Mouse (Mus musculus): ENCODE data around the gene Rbck1. TPM values are rescaled to one million over a fixed set of nuclear protein-coding genes. Genes with fewer than 3 reads are reported as not detected.
"Not testable (repeated sequence)": the region's sequence is repeated elsewhere in the genome, so short reads cannot be mapped to it uniquely, and the experiment has no call there.

Rbck1 gene
- polyA plus RNA-seq, 1 experiment from 2014 or later = 29.7 TPM

GRCm38 (mm10) chr2:152302862-152303261 is 29.6 kb downstream of the Rbck1 start:
- H3K36me3 ChIP-seq (ENCODE audit: inconsistent target) = peaks cover 62% of the 10 kb centered on the region
- H3K27ac ChIP-seq = no peak overlapping the region
- 90% methylated on average over 1 of the region's 2 CpGs for WGBS (ENCODE audit: missing documents)
- no peak overlapping the region for H3K4me3 ChIP-seq (ENCODE audit: inconsistent target)
- H3K79me2 ChIP-seq (ENCODE audit: inconsistent target) = peaks cover 72% of the 10 kb centered on the region

DNA sequence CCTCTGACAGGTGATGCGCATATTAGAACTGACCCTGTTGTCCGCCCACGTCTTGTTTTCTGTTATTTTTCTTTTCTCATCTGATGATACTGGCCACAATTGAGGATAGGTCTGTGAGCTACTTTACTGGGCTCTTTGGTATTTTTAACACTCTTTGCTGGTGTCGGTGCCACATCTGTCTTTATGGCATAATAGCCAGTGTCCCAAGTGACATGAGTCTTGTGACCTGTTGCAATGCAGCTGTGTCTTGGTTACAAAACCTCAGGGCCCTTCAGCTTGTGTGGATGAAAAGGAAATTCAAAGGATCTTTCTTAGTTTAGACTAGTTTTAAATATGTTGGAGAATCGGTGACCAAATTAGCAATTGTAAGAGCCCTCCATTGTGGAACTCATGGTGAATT is 37.9 kb downstream of the Rbck1 start:
- Histone ChIP-seq H3K36me3 (ENCODE audit: inconsistent target) (no peaks in the 10 kb centered on the region), H3K4me3 (ENCODE audit: inconsistent target) (peak overlapping the region; percentile 53), H3K79me2 (ENCODE audit: inconsistent target) (peaks cover 55% of the 10 kb centered on the region), H3K27ac (peak overlapping the region; percentile 46)
- 26% methylated on average over 5 of the region's 5 CpGs for WGBS (ENCODE audit: missing documents)

GRCm38 (mm10) chr2:152293727-152294475 is 38.6 kb downstream of the Rbck1 start, which contains the start of gene Tbc1d20:
Gene Tbc1d20, plus strand, starts transcription at chr2:152293828.
- WGBS (ENCODE audit: missing documents) = under 1% methylated on average over 57 of the region's 70 CpGs
- peak within 1 kb of the TSS; percentile 46 for H3K27ac ChIP-seq
- H3K36me3 ChIP-seq (ENCODE audit: inconsistent target) = no peaks in the 10 kb centered on the region
- peak within 1 kb of the TSS; percentile 53 for H3K4me3 ChIP-seq (ENCODE audit: inconsistent target)
- peaks cover 49% of the 10 kb centered on the region for H3K79me2 ChIP-seq (ENCODE audit: inconsistent target)

GRCm38 (mm10) chr2:152293179-152293726 is 39.2 kb downstream of the Rbck1 start:
- Histone ChIP-seq H3K36me3 (ENCODE audit: inconsistent target) (no peaks in the 10 kb centered on the region), H3K4me3 (ENCODE audit: inconsistent target) (peak overlapping the region; percentile 51), H3K27ac (no peak overlapping the region), H3K79me2 (ENCODE audit: inconsistent target) (peaks cover 42% of the 10 kb centered on the region)
- 2% methylated on average over 15 of the region's 15 CpGs for WGBS (ENCODE audit: missing documents)

GRCm38 (mm10) chr2:152292475-152292874 is 40.0 kb downstream of the Rbck1 start:
- Histone ChIP-seq H3K27ac (no peak overlapping the region), H3K79me2 (ENCODE audit: inconsistent target) (peaks cover 35% of the 10 kb centered on the region), H3K4me3 (ENCODE audit: inconsistent target) (no peak overlapping the region), H3K36me3 (ENCODE audit: inconsistent target) (no peaks in the 10 kb centered on the region)
- WGBS (ENCODE audit: missing documents) = 90% methylated on average over 2 of the region's 2 CpGs

DNA sequence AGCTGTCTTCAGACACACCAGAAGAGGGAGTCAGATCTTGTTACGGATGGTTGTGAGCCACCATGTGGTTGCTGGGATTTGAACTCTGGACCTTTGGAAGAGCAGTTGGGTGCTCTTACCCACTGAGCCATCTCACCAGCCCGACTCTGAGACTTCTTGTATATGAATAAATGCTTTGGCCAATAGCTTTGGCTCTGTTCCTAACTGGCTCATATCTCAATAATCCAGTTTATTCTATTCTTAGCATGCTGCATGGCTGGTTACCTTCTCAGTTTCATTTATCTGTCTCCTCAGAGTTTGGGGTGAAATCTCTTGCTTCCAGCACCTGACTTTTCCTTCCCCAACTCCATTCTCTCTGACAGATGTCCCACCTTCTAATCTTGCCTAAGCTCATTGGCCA is 42.8 kb downstream of the Rbck1 start:
- WGBS (ENCODE audit: missing documents) = 100% methylated on average over 1 of the region's 2 CpGs
- not testable (repeated sequence) for H3K27ac ChIP-seq; H3K36me3 ChIP-seq (ENCODE audit: inconsistent target); H3K79me2 ChIP-seq (ENCODE audit: inconsistent target); H3K4me3 ChIP-seq (ENCODE audit: inconsistent target)

GRCm38 (mm10) chr2:152288046-152288445 is 44.4 kb downstream of the Rbck1 start:
- Histone ChIP-seq H3K79me2 (ENCODE audit: inconsistent target) (no peaks in the 10 kb centered on the region), H3K27ac (no peak overlapping the region), H3K4me3 (ENCODE audit: inconsistent target) (no peak overlapping the region), H3K36me3 (ENCODE audit: inconsistent target) (0 out of 2 replicates have a peak, but pooled peaks cover 5% of the 10 kb centered on the region)
- whole genome bisulfite sequencing (ENCODE audit: missing documents) = 82% methylated on average over 8 of the region's 8 CpGs

DNA sequence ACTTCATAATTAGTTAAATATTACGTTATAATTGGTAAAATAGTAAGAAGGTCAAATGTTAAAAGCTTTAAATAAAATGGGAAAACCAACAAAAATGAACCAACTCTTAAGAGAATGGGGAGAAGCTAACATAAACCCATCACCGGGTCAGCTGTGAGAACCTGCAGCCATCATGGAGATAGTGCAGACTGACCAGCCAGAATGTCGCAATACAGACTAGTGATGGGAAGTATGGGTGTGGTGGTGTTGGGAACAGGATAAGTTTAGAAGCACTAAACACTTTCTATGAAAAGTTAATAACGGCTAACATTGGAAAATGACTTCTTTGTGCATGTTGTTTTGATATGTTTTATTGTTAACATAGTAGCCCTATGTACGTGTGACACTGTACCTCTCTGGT is 44.9 kb downstream of the Rbck1 start:
- H3K27ac ChIP-seq = no peak overlapping the region
- 86% methylated on average over 5 of the region's 5 CpGs for WGBS (ENCODE audit: missing documents)
- peaks cover 5% of the 10 kb centered on the region; the same call in 1 of the 2 replicates for H3K36me3 ChIP-seq (ENCODE audit: inconsistent target)
- H3K4me3 ChIP-seq (ENCODE audit: inconsistent target) = no peak overlapping the region
- H3K79me2 ChIP-seq (ENCODE audit: inconsistent target) = no peaks in the 10 kb centered on the region

DNA sequence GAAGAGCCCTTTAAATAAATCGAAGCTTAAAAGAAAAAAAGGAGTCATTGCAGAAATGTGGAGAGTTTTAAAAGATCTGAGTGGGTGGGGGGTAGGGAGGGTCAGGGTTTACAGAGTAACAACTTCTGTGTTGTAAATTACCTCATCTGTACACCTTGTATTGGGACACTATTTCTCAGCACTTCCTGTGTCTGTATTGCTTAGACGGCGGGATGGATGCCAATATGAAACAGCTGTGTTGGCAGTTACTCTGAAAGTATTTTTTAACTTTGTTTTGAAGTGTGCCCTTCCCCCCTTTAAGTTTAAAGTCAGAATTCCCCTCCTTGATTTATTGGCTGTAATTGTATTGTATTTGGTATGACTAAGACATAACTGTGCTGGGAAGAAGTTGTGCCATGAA is 51.0 kb downstream of the Rbck1 start:
- H3K4me3 ChIP-seq (ENCODE audit: inconsistent target) = no peak overlapping the region
- peaks cover 15% of the 10 kb centered on the region for H3K36me3 ChIP-seq (ENCODE audit: inconsistent target)
- WGBS (ENCODE audit: missing documents) = 64% methylated on average over 3 of the region's 3 CpGs
- H3K27ac ChIP-seq = no peak overlapping the region
- no peaks in the 10 kb centered on the region for H3K79me2 ChIP-seq (ENCODE audit: inconsistent target)

DNA sequence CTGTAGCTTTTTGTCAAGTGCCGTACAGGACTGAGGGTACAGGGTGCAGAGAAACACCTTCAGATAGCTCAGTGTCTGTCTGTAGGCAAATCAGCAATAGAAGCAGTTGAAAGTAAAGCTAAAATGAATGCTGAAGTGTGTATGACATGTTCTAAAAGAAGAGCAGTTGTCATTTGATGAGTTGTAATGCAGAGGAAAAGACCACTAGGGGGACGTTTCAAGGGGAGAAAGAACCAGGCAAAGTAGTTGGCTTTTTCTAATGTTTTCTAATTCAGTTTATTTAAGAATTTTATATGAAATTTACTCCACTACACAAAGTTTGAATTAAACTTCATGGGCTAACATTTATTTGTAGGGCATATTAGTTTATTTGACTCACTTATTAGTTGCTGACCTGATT is 58.8 kb downstream of the Rbck1 start:
- no peaks in the 10 kb centered on the region for H3K79me2 ChIP-seq (ENCODE audit: inconsistent target)
- H3K4me3 ChIP-seq (ENCODE audit: inconsistent target) = no peak overlapping the region
- no peak overlapping the region for H3K27ac ChIP-seq
- H3K36me3 ChIP-seq (ENCODE audit: inconsistent target) = peaks cover 50% of the 10 kb centered on the region
- WGBS (ENCODE audit: missing documents) = 82% methylated on average over 2 of the region's 2 CpGs

Other genes with a start within 250 kb of the Rbck1 start
- 56.7 to 128 TPM (median 85.7 TPM) in 3 replicates for gene Srxn1, start 227.1 kb downstream of the Rbck1 start, polyA plus RNA-seq (2018)
- not detected in 3 replicates for gene Tcf15, start 189.1 kb downstream of the Rbck1 start, polyA plus RNA-seq (2018)
- gene Csnk2a1, start 105.8 kb downstream of the Rbck1 start, polyA plus RNA-seq (2018) = 49.1 to 60.8 TPM (median 53.2 TPM) in 3 replicates
- 59.0 to 70.5 TPM (median 69.3 TPM) in 3 replicates for gene Tbc1d20, start 38.8 kb downstream of the Rbck1 start, polyA plus RNA-seq (2018)
- 0.29 to 1.5 TPM (median 0.45 TPM) in 3 replicates for gene Trib3, start 11.4 kb upstream of the Rbck1 start, polyA plus RNA-seq (2018)
- not detected in 3 replicates for gene Nrsn2, start 44.0 kb upstream of the Rbck1 start, polyA plus RNA-seq (2018)
- 0.11 to 0.15 TPM in 2 of 3 replicates, not detected in the other for gene Sox12, start 65.4 kb upstream of the Rbck1 start, polyA plus RNA-seq (2018)
- 0.60 to 1.1 TPM (median 0.98 TPM) in 3 replicates for gene Zcchc3, start 82.4 kb upstream of the Rbck1 start, polyA plus RNA-seq (2018)
- not detected in 3 replicates for gene 6820408C15Rik, start 82.9 kb upstream of the Rbck1 start, polyA plus RNA-seq (2018)
- not detected in 3 replicates for gene Defb23, start 132.0 kb upstream of the Rbck1 start, polyA plus RNA-seq (2018)
- not detected in 3 replicates for gene Defb20, start 144.4 kb upstream of the Rbck1 start, polyA plus RNA-seq (2018)
- not detected in 3 replicates for gene Defb22, start 157.5 kb upstream of the Rbck1 start, polyA plus RNA-seq (2018)
- gene Defb26, start 179.0 kb upstream of the Rbck1 start, polyA plus RNA-seq (2018) = not detected in 3 replicates
- gene Defb28, start 185.6 kb upstream of the Rbck1 start, polyA plus RNA-seq (2018) = not detected in 3 replicates
- gene Defb29, start 207.4 kb upstream of the Rbck1 start, polyA plus RNA-seq (2018) = not detected in 3 replicates
- not detected in 3 replicates for gene Gm17416, start 236.7 kb upstream of the Rbck1 start, polyA plus RNA-seq (2018)
- not detected in 3 replicates for gene Defb21, start 240.1 kb upstream of the Rbck1 start, polyA plus RNA-seq (2018)
- gene Defb19, start 247.7 kb upstream of the Rbck1 start, polyA plus RNA-seq (2018) = not detected in 3 replicates